Mouse (Mus musculus): ENCODE measurements around the gene Gprasp2. TPM values are rescaled to one million over a fixed set of nuclear protein-coding genes. Genes with fewer than 3 reads are reported as not detected.
A peak's percentile ranks its signal among the peaks of the same experiment; 100 is the strongest.
"Not testable (repeated sequence)": the region's sequence is repeated elsewhere in the genome, so short reads cannot be mapped to it uniquely, and the experiment has no call there.

The Gprasp2 gene
- polyA plus RNA-seq (2014; fragmentation: Nextera tagmentation; extraction: Ambion mirVana), result 20.7 and 21.5 TPM in 2 replicates

- H3K9me3 ChIP-seq (ENCODE audit: control insufficient read depth, low read length); H3K4me1 ChIP-seq (ENCODE audit: control insufficient read depth in 2 of 2, insufficient read depth in 2 of 2, low read length in 2 of 2); H3K36me3 ChIP-seq (ENCODE audit: control insufficient read depth, insufficient read depth, low read length); H3K27me3 ChIP-seq (ENCODE audit: control insufficient read depth, insufficient read depth, low read length); H3K27ac ChIP-seq (replicated peaks in 1 of 2; ENCODE audit: control insufficient read depth in 1 of 2, insufficient read depth in 1 of 2, low read depth in 2 of 2, low read length in 2 of 2): not testable (repeated sequence)
- WGBS, result 20% methylated on average over 28 of the region's 32 CpGs
- peak within 1 kb of the TSS; percentile 47 to 63 for H3K4me3 ChIP-seq (ENCODE audit: control insufficient read depth in 1 of 2, insufficient read depth in 1 of 2, low read depth in 1 of 2, low read length in 2 of 2)
- peak within 1 kb of the TSS; percentile 72 for H3K4me2 ChIP-seq (ENCODE audit: low read length)
- H3K9ac ChIP-seq (ENCODE audit: low read length), result peak within 1 kb of the TSS; percentile 70
- peak; percentile 61; the same call in 1 of the 2 replicates for ATAC-seq (ENCODE audit: insufficient number of reproducible peaks, insufficient read depth, low FRiP score, low read depth)
Observed at GRCm38 (mm10) chrX:135838521-135839360, at the start of gene Gprasp2. Gprasp2 (plus strand) TSS chrX:135839034.

GRCm38 (mm10) chrX:135791536-135791935 lies 47.3 kb upstream of the Gprasp2 start:
- no peaks in the 10 kb centered on the region for H3K36me3 ChIP-seq (ENCODE audit: control insufficient read depth, insufficient read depth, low read length)
- H3K9ac ChIP-seq (ENCODE audit: low read length), result no peak overlapping the region
- no peaks in the 10 kb centered on the region for H3K27me3 ChIP-seq (ENCODE audit: control insufficient read depth, insufficient read depth, low read length)
- no peak for ATAC-seq (ENCODE audit: insufficient number of reproducible peaks, insufficient read depth, low FRiP score, low read depth)
- H3K9me3 ChIP-seq (ENCODE audit: control insufficient read depth, low read length), result no peaks in the 10 kb centered on the region
- no peak overlapping the region for H3K4me2 ChIP-seq (ENCODE audit: low read length)
- peaks cover 0 to 4% of the 10 kb centered on the region in 2 experiments; a peak in 1 of 4 replicates for H3K4me1 ChIP-seq (ENCODE audit: control insufficient read depth in 2 of 2, insufficient read depth in 2 of 2, low read length in 2 of 2)
- H3K27ac ChIP-seq (replicated peaks in 1 of 2; ENCODE audit: control insufficient read depth in 1 of 2, insufficient read depth in 1 of 2, low read depth in 2 of 2, low read length in 2 of 2), result no peak overlapping the region
- H3K4me3 ChIP-seq (ENCODE audit: control insufficient read depth in 1 of 2, insufficient read depth in 1 of 2, low read depth in 1 of 2, low read length in 2 of 2), result no peak overlapping the region

- ATAC-seq (ENCODE audit: insufficient number of reproducible peaks, insufficient read depth, low FRiP score, low read depth), result no peak
- 76% methylated on average over 6 of the region's 6 CpGs for WGBS
- Histone ChIP-seq H3K4me2 (ENCODE audit: low read length) (no peak overlapping the region), H3K27ac (replicated peaks in 1 of 2; ENCODE audit: control insufficient read depth in 1 of 2, insufficient read depth in 1 of 2, low read depth in 2 of 2, low read length in 2 of 2) (no peak overlapping the region), H3K9me3 (ENCODE audit: control insufficient read depth, low read length) (no peaks in the 10 kb centered on the region), H3K4me1 (ENCODE audit: control insufficient read depth in 2 of 2, insufficient read depth in 2 of 2, low read length in 2 of 2) (peaks cover 0 to 4% of the 10 kb centered on the region in 2 experiments; a peak in 1 of 4 replicates), H3K9ac (ENCODE audit: low read length) (no peak overlapping the region), H3K36me3 (ENCODE audit: control insufficient read depth, insufficient read depth, low read length) (no peaks in the 10 kb centered on the region), H3K4me3 (ENCODE audit: control insufficient read depth in 1 of 2, insufficient read depth in 1 of 2, low read depth in 1 of 2, low read length in 2 of 2) (no peak overlapping the region), H3K27me3 (ENCODE audit: control insufficient read depth, insufficient read depth, low read length) (no peaks in the 10 kb centered on the region)
Observed at GRCm38 (mm10) chrX:135792326-135792725, 46.5 kb upstream of the Gprasp2 start.

GRCm38 (mm10) chrX:135795591-135796304 lies 43.1 kb upstream of the Gprasp2 start:
- H3K4me1 ChIP-seq (ENCODE audit: control insufficient read depth in 2 of 2, insufficient read depth in 2 of 2, low read length in 2 of 2); H3K27me3 ChIP-seq (ENCODE audit: control insufficient read depth, insufficient read depth, low read length); H3K9me3 ChIP-seq (ENCODE audit: control insufficient read depth, low read length): not testable (repeated sequence)
- peak overlapping the region; percentile 60 to 71 for H3K4me3 ChIP-seq (ENCODE audit: control insufficient read depth in 1 of 2, insufficient read depth in 1 of 2, low read depth in 1 of 2, low read length in 2 of 2)
- H3K27ac ChIP-seq (replicated peaks in 1 of 2; ENCODE audit: control insufficient read depth in 1 of 2, insufficient read depth in 1 of 2, low read depth in 2 of 2, low read length in 2 of 2), result peak overlapping the region in 1 of 2 experiments; percentile 47; a peak in 1 of 4 replicates
- peaks cover 19% of the 10 kb centered on the region for H3K36me3 ChIP-seq (ENCODE audit: control insufficient read depth, insufficient read depth, low read length)
- ATAC-seq (ENCODE audit: insufficient number of reproducible peaks, insufficient read depth, low FRiP score, low read depth), result peak; percentile 86
- H3K4me2 ChIP-seq (ENCODE audit: low read length), result peak overlapping the region; percentile 64
- peak overlapping the region; percentile 73 for H3K9ac ChIP-seq (ENCODE audit: low read length)
- WGBS, result 17% methylated on average over 24 of the region's 27 CpGs

- ATAC-seq (ENCODE audit: insufficient number of reproducible peaks, insufficient read depth, low FRiP score, low read depth); H3K4me1 ChIP-seq (ENCODE audit: control insufficient read depth in 2 of 2, insufficient read depth in 2 of 2, low read length in 2 of 2); H3K9me3 ChIP-seq (ENCODE audit: control insufficient read depth, low read length); H3K27me3 ChIP-seq (ENCODE audit: control insufficient read depth, insufficient read depth, low read length): not testable (repeated sequence)
- peak overlapping the region; percentile 73 for H3K9ac ChIP-seq (ENCODE audit: low read length)
- 0 out of 4 replicates have a peak overlapping the region, but pooled peaks of 1 of the 2 experiments have one; percentile 47 for H3K27ac ChIP-seq (replicated peaks in 1 of 2; ENCODE audit: control insufficient read depth in 1 of 2, insufficient read depth in 1 of 2, low read depth in 2 of 2, low read length in 2 of 2)
- peak overlapping the region; percentile 64 for H3K4me2 ChIP-seq (ENCODE audit: low read length)
- peak overlapping the region; percentile 60 to 71 for H3K4me3 ChIP-seq (ENCODE audit: control insufficient read depth in 1 of 2, insufficient read depth in 1 of 2, low read depth in 1 of 2, low read length in 2 of 2)
- H3K36me3 ChIP-seq (ENCODE audit: control insufficient read depth, insufficient read depth, low read length), result peaks cover 27% of the 10 kb centered on the region
- 20% methylated on average over 24 of the region's 26 CpGs for WGBS
Observed at GRCm38 (mm10) chrX:135796305-135797211, 42.3 kb upstream of the Gprasp2 start.

GRCm38 (mm10) chrX:135797212-135797644 lies 41.6 kb upstream of the Gprasp2 start, which contains the start of gene Bhlhb9:
Bhlhb9 (plus strand) TSS chrX:135797594.
- peaks cover 33% of the 10 kb centered on the region for H3K36me3 ChIP-seq (ENCODE audit: control insufficient read depth, insufficient read depth, low read length)
- not testable (repeated sequence) for H3K9me3 ChIP-seq (ENCODE audit: control insufficient read depth, low read length); H3K27me3 ChIP-seq (ENCODE audit: control insufficient read depth, insufficient read depth, low read length); ATAC-seq (ENCODE audit: insufficient number of reproducible peaks, insufficient read depth, low FRiP score, low read depth); H3K4me1 ChIP-seq (ENCODE audit: control insufficient read depth in 2 of 2, insufficient read depth in 2 of 2, low read length in 2 of 2)
- peak within 1 kb of the TSS; percentile 60 to 71 for H3K4me3 ChIP-seq (ENCODE audit: control insufficient read depth in 1 of 2, insufficient read depth in 1 of 2, low read depth in 1 of 2, low read length in 2 of 2)
- H3K9ac ChIP-seq (ENCODE audit: low read length), result peak within 1 kb of the TSS; percentile 73
- H3K4me2 ChIP-seq (ENCODE audit: low read length), result peak within 1 kb of the TSS; percentile 64
- 0 out of 4 replicates have a peak within 1 kb of the TSS, but pooled peaks of 1 of the 2 experiments have one; percentile 47 for H3K27ac ChIP-seq (replicated peaks in 1 of 2; ENCODE audit: control insufficient read depth in 1 of 2, insufficient read depth in 1 of 2, low read depth in 2 of 2, low read length in 2 of 2)
- 10% methylated on average over 3 of the region's 5 CpGs for WGBS

GRCm38 (mm10) chrX:135804149-135804548 lies 34.7 kb upstream of the Gprasp2 start:
- no peak for ATAC-seq (ENCODE audit: insufficient number of reproducible peaks, insufficient read depth, low FRiP score, low read depth)
- Histone ChIP-seq H3K4me1 (ENCODE audit: control insufficient read depth in 2 of 2, insufficient read depth in 2 of 2, low read length in 2 of 2) (no peaks in the 10 kb centered on the region), H3K36me3 (ENCODE audit: control insufficient read depth, insufficient read depth, low read length) (peaks cover 29% of the 10 kb centered on the region), H3K27me3 (ENCODE audit: control insufficient read depth, insufficient read depth, low read length) (no peaks in the 10 kb centered on the region), H3K9ac (ENCODE audit: low read length) (no peak overlapping the region), H3K4me3 (ENCODE audit: control insufficient read depth in 1 of 2, insufficient read depth in 1 of 2, low read depth in 1 of 2, low read length in 2 of 2) (no peak overlapping the region), H3K9me3 (ENCODE audit: control insufficient read depth, low read length) (no peaks in the 10 kb centered on the region), H3K27ac (replicated peaks in 1 of 2; ENCODE audit: control insufficient read depth in 1 of 2, insufficient read depth in 1 of 2, low read depth in 2 of 2, low read length in 2 of 2) (no peak overlapping the region), H3K4me2 (ENCODE audit: low read length) (no peak overlapping the region)
- 85% methylated on average over 3 of the region's 3 CpGs for WGBS

Measured in heart, embryonic 14.5 days (tissue).